Mouse (Mus musculus) ES-E14 (cell line): ENCODE measurements at regions not wholly inside any gene's neighbourhood (a gene's known extent, or its start where the extent isn't known, plus 50 kb on each side); places are given as distances from the start of the nearest gene placed in this dataset.

Experiments
- CHD2 ChIP-seq: IDR thresholded peaks from 2 replicates; pipeline ENCODE4 v1.6.1; 2014; ENCODE audit warnings: mild to moderate bottlenecking, low read depth, low read length, inconsistent platforms
- HCFC1 ChIP-seq: IDR thresholded peaks from 2 replicates; pipeline ENCODE4 v1.6.1; 2012; ENCODE audit warnings: low read length, inconsistent platforms, borderline replicate concordance; ENCODE audit not compliant: insufficient read depth
- ZC3H11A ChIP-seq: IDR thresholded peaks from 2 replicates; pipeline ENCODE4 v1.6.1; 2012; ENCODE audit warnings: low read depth, mild to moderate bottlenecking, inconsistent platforms, low read length, borderline replicate concordance

DNA sequence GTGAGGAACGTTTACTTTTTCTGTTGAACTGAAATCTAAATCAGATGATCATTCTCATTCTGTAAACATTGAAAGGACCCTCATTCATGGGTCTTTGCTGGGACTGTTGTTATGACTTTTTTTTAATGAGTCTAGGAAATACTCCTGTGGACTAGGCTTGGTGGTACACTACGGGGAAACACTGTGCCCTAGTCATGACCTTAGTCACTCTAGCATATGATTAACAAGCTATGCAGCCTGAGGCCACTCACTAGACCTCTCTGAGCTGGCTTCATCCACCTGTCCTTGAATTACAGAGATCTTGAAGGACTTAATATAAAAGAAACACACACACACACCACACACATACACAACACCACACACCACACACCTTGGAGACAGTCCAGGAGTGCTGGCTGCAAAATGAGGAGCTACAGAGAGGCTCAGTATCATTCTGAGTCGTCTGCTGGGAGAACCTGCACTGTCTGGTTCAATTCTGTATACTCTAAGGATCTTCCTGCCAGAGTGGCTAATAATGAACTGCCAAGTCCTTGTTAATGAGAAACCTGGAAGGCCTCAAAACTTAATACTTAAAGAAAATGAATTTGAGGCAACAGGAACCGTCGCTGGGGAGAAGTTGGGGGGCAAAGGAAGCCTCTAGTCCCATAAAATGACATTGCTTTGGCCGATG is 428.0 kb downstream of the Atp23 start:
- TF ChIP-seq HCFC1 (no peak), CHD2 (no peak), ZC3H11A (no peak)
